Mouse (Mus musculus) forebrain, embryonic 15.5 days (tissue): ENCODE measurements around the gene Gpr6. TPM values are rescaled to one million over a fixed set of nuclear protein-coding genes. Genes with fewer than 3 reads are reported as not detected.

Experiments used
- ATAC-seq: fragments of 200-750 bp; cut with Nextera tagmentation; replicated peaks from 2 replicates; pipeline ENCODE4 v1.8.0; 2017; ENCODE audit warnings: mild to moderate bottlenecking, moderate TSS enrichment, moderate library complexity
- H3K27ac ChIP-seq: fragments of 300-500 bp; sonication (generic); replicated peaks from 2 replicates; pipeline ENCODE4 v1.5.1; 2015; ENCODE audit warnings: mild to moderate bottlenecking, inconsistent platforms
- H3K27me3 ChIP-seq: fragments of 300-500 bp; sonication (generic); 2 replicates; pipeline ENCODE4 v1.6.1; 2015; ENCODE audit warnings: inconsistent platforms
- H3K36me3 ChIP-seq: fragments of 300-500 bp; sonication (generic); 2 replicates; pipeline ENCODE4 v1.6.1; 2015; ENCODE audit warnings: mild to moderate bottlenecking, inconsistent platforms
- H3K4me1 ChIP-seq: fragments of 300-500 bp; sonication (generic); 2 replicates; pipeline ENCODE4 v1.6.1; 2015; ENCODE audit warnings: inconsistent platforms
- H3K4me2 ChIP-seq: fragments of 300-500 bp; sonication (generic); replicated peaks from 2 replicates; pipeline ENCODE4 v1.6.1; 2015; ENCODE audit warnings: mild to moderate bottlenecking, inconsistent platforms
- H3K4me3 ChIP-seq: fragments of 300-500 bp; sonication (generic); 2 replicates; pipeline ENCODE4 v1.5.1; 2015; ENCODE audit warnings: mild to moderate bottlenecking, inconsistent platforms
- H3K9ac ChIP-seq: fragments of 300-500 bp; sonication (generic); replicated peaks from 2 replicates; pipeline ENCODE4 v1.6.1; 2015; ENCODE audit warnings: mild to moderate bottlenecking, inconsistent platforms
- H3K9me3 ChIP-seq: fragments of 300-500 bp; sonication (generic); 2 replicates; pipeline ENCODE4 v1.6.1; 2016; ENCODE audit warnings: inconsistent platforms
- WGBS: fragments of 180-500 bp; shearing (Covaris S2); methylation state at CpG from one replicate; pipeline ENCODE4 v1.1.7; 2015; ENCODE audit warnings: mixed read lengths; 5-methylcytosine and 5-hydroxymethylcytosine counted together
- polyA plus RNA-seq: library from polyadenylated mRNA; unstranded; fragments of >200 nt; fragmentation: Nextera tagmentation; extraction: Ambion mirVana; gene quantifications from 2 replicates; pipeline ENCODE4 v1.2.1, GENCODE M21; 2015

The Gpr6 gene
- polyA plus RNA-seq = 1.5 and 2.4 TPM in 2 replicates

DNA sequence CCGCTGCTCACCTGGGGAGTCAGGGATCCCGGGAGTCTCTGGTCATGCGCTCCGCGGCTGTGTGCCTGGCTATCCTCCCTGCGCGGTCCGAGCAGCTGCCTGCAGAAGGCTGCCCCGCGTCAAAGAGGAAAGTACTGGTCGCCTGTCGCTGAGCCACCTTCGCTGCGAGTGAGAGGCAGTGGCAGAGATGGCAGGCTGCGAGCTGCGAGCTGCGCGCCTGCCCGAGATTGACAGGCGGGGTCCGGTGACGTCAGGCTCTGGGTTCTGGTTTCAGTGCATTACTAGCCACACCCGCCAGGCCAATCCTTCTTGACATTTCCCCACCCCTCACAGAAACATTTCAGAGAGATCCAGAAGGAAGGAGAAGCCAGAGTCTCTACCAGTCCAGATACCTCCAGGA, at the start of gene Gpr6:
Gpr6 (minus strand) TSS at position 170 of the 400 bp plus-strand sequence.
- no peaks in the 10 kb centered on the region for H3K36me3 ChIP-seq
- peak within 1 kb of the TSS; percentile 53 for H3K9ac ChIP-seq
- no peaks in the 10 kb centered on the region for H3K9me3 ChIP-seq
- ATAC-seq = peak; percentile 78
- H3K4me1 ChIP-seq = peaks cover 32% of the 10 kb centered on the region
- peak within 1 kb of the TSS; percentile 98 for H3K4me2 ChIP-seq
- no peak within 1 kb of the TSS for H3K27ac ChIP-seq
- H3K27me3 ChIP-seq = peaks cover 29% of the 10 kb centered on the region
- WGBS = 2% methylated on average over 23 of the region's 23 CpGs
- H3K4me3 ChIP-seq = peak within 1 kb of the TSS; percentile 58

DNA sequence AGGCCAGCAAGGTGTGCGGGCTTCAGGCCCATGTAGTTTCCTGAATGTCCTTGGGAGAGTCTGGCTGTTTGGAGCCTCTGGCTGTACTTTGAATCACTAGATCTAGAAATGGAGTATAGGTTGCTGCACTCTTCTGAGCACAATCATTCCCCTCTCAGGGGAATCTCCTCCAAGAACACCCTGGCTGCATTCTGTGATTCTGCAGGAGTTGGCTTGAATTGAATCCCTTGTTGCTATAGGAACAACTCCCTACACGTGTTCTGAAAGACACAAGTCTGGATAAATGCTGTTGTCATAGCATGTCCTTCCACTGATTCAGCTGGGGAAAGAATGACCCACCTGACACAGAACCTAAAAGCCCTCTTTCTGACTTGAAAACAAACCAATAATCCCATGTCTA, 28.0 kb upstream of the Gpr6 start:
- WGBS = 57% methylated on average over 2 of the region's 2 CpGs
- no peak overlapping the region for H3K27ac ChIP-seq

DNA sequence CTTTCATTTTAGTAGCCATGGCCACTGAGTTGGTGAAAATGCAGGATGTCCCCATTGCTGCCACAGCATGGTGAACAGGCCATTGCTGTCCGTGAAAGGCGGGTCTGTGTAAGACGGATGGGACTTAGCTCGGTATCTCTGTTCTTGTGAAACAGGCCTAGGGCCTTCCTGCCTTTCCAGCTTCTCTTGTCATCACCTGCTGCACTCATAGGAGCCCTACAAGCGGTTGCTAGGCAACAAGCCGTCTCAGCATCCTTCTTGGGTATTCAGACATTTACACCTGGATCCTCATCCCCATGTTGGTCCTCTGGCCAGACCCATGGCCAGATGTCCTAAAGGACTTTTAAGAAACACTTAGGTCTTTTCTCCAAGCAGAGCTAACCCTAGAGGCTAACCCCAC, 26.1 kb upstream of the Gpr6 start:
- WGBS = 82% methylated on average over 6 of the region's 6 CpGs
- H3K36me3 ChIP-seq = no peaks in the 10 kb centered on the region
- no peak for ATAC-seq
- H3K4me2 ChIP-seq = no peak overlapping the region
- H3K9ac ChIP-seq = no peak overlapping the region
- no peaks in the 10 kb centered on the region for H3K27me3 ChIP-seq
- H3K4me3 ChIP-seq = no peak overlapping the region
- H3K27ac ChIP-seq = no peak overlapping the region
- no peaks in the 10 kb centered on the region for H3K9me3 ChIP-seq
- 0 out of 2 replicates have a peak, but pooled peaks cover 3% of the 10 kb centered on the region for H3K4me1 ChIP-seq

More for the DNA sequence above, 28.0 kb upstream of the Gpr6 start:
- Histone ChIP-seq H3K9me3 (no peaks in the 10 kb centered on the region), H3K4me1 (0 out of 2 replicates have a peak, but pooled peaks cover 3% of the 10 kb centered on the region), H3K9ac (no peak overlapping the region), H3K27me3 (no peaks in the 10 kb centered on the region), H3K4me2 (no peak overlapping the region), H3K4me3 (no peak overlapping the region), H3K36me3 (no peaks in the 10 kb centered on the region)
- no peak for ATAC-seq

DNA sequence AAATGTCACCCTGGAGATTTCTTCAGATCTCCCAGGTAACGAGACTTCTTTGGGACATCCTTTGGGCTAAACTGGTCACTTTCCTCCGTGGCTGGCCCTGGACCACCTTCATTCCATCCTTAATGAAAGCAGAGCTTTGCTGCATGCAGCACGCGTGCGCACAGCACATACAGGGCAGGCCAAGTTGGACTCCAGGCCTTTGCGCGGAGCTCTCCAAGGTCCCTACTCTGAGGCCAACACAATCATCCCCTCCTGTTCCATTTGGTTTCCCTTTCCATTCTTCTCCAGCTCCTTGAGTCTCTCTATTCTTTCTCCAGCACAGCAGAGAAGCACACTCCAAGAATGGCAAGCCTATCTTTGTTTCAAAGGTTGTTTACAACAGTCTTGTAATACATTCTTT, 16.8 kb upstream of the Gpr6 start:
- H3K27me3 ChIP-seq = no peaks in the 10 kb centered on the region
- no peaks in the 10 kb centered on the region for H3K4me1 ChIP-seq
- H3K4me2 ChIP-seq = no peak overlapping the region
- H3K4me3 ChIP-seq = no peak overlapping the region
- 72% methylated on average over 7 of the region's 7 CpGs for WGBS
- H3K36me3 ChIP-seq = no peaks in the 10 kb centered on the region
- no peak overlapping the region for H3K27ac ChIP-seq
- H3K9ac ChIP-seq = no peak overlapping the region
- ATAC-seq = no peak
- H3K9me3 ChIP-seq = no peaks in the 10 kb centered on the region

DNA sequence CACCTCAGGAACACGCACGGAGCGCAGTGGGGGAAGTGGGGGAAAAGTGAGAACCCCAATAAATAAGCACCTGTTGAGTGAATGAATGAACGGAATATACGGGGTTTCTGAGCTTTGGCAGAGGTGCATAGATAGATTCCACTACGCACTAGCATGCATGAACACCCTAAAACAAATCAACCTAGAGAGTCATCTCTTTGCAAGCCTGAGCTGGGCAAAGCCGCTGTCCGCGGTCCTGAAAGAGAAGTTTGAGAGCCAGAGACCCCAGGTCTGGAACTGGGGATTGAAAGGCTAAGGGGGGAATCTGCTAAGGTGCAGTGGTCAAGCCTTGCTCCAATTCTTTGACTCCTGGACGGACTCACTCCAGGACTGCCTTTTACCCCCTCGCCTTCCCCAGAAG, 389 bp downstream of the Gpr6 start:
- no peaks in the 10 kb centered on the region for H3K9me3 ChIP-seq
- H3K4me2 ChIP-seq = peak overlapping the region; percentile 98
- H3K4me1 ChIP-seq = peaks cover 32% of the 10 kb centered on the region
- H3K27ac ChIP-seq = no peak overlapping the region
- no peak for ATAC-seq
- peak overlapping the region; percentile 53 for H3K9ac ChIP-seq
- peaks cover 29% of the 10 kb centered on the region for H3K27me3 ChIP-seq
- peak overlapping the region; percentile 58 for H3K4me3 ChIP-seq
- no peaks in the 10 kb centered on the region for H3K36me3 ChIP-seq
- whole genome bisulfite sequencing = under 1% methylated on average over 11 of the region's 11 CpGs

DNA sequence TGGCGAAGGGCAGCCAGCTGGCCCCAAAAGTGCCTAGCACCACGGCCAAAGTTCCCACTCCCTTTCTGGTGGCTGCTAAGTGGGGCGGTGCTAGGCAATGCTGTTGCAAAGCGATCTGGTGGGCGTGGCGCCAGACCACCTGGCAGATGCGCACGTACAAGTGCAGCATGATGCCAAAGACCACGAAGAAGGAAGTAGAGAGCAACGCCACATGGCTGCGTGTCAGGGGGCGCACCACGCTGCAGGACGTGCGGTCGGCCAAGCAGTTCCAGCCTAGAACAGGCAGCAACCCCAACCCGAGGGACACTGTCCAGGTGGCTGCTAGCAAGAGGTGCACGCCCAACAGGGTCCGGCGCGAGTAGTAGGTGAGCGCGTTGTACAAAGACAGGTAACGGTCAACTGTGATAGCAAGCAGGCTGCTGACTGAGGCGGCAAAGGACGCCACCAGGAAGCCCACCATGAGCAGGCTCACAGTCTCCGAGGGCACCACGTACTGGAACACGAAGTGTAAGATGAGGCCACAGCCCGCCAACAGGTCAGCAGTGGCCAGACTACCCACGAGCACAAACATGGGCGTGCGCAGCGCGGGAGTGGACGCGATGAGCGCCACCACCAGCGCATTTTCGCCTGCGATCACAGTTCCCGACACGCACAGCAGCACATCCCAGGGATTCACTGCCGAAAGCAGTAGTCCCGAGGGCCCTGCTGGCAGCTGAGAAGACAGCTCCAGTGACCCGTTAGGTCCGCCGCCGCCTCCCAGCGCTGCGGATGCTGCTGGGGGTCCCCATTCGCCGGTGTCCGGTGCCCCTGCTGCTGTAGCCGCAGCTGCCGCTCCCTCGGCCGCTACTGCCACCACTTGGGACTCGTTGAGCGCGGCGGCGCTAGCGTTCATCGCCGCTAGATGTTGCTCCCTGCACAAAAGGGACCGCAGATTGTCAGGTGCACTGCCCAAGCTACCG, 1.1 kb downstream of the Gpr6 start:
- H3K27me3 ChIP-seq = peaks cover 29% of the 10 kb centered on the region
- H3K4me3 ChIP-seq = peak overlapping the region; percentile 58
- H3K27ac ChIP-seq = no peak overlapping the region
- H3K4me1 ChIP-seq = peaks cover 32% of the 10 kb centered on the region
- peak overlapping the region; percentile 53 for H3K9ac ChIP-seq
- ATAC-seq = peak; percentile 47
- 2% methylated on average over 68 of the region's 68 CpGs for WGBS
- H3K4me2 ChIP-seq = peak overlapping the region; percentile 98
- H3K9me3 ChIP-seq = no peaks in the 10 kb centered on the region
- no peaks in the 10 kb centered on the region for H3K36me3 ChIP-seq

DNA sequence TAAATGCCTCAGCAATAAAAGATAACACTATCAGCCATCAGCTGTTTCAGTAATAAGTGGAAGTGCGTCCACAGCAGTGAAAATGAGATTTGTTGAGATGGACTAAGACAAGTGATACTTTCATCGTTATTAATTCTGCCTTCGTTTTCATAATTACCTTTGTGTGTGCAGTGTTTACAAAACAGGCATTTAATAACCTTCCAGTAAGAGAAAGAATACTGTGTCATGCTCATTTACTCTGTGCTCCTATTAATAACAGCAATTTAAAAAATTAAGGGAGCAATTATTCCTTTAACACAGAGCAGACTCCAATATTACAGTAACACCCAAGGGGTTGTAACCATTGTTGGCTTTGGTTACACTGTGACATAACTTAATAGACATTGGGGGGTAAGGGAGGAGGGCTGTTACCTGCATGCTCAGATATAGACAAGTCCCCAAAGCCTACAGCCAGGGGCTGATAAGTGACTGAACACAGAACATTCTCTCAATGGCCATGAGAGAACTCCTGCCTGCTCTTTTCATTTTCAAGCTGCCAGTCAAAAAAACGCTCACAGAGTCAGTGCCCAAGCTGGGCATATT, 11.7 kb downstream of the Gpr6 start:
- no peak for ATAC-seq
- H3K4me3 ChIP-seq = no peak overlapping the region
- H3K36me3 ChIP-seq = no peaks in the 10 kb centered on the region
- H3K27me3 ChIP-seq = no peaks in the 10 kb centered on the region
- H3K9ac ChIP-seq = no peak overlapping the region
- no peak overlapping the region for H3K4me2 ChIP-seq
- H3K27ac ChIP-seq = no peak overlapping the region
- 49% methylated on average over 4 of the region's 4 CpGs for WGBS
- H3K4me1 ChIP-seq = no peaks in the 10 kb centered on the region
- H3K9me3 ChIP-seq = no peaks in the 10 kb centered on the region

DNA sequence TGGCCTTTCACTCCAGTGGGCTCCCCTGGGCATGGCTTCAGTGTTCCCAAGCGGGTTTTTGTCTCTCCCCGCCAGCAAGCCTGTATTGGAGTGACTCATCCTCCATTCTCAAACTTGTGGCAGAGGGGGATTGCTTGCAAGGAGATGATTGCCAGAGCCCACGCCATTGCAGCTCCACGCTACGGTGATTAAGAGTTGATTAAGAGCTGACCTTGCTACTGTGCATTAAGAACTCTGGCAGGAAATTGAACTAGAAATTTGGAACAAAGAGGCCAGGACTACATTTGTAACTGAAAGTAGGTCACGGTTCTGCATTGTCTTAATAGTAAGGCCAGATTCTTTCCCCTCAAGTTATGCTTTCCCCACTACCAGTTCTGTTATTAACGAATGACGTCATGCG, 16.5 kb downstream of the Gpr6 start:
- ATAC-seq = no peak

DNA sequence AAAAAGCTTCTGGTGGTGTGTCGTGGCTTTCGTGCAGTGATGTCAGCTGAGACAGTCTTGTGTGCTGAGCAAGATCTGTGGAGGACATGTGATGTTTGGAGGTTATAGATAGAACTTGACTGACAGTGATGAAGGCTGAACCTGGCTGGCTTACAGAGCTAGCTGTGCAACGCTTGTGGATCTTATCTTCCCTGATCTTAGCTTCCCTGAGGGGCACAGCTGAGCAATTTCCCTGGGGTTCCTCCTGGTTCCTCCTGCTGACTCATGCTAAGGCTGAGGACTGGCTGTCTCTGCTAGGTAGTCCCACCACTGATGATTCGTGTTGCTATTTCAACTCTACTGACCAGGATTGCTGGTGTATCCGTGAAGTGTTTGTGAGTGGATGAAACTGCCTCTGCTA, 18.1 kb downstream of the Gpr6 start:
- 85% methylated on average over 5 of the region's 5 CpGs for WGBS
- Histone ChIP-seq H3K27me3 (no peaks in the 10 kb centered on the region), H3K36me3 (no peaks in the 10 kb centered on the region), H3K9me3 (no peaks in the 10 kb centered on the region), H3K27ac (no peak overlapping the region), H3K4me2 (no peak overlapping the region), H3K4me1 (no peaks in the 10 kb centered on the region), H3K9ac (no peak overlapping the region), H3K4me3 (no peak overlapping the region)
- no peak for ATAC-seq

More for the DNA sequence above, 16.5 kb downstream of the Gpr6 start:
- H3K9ac ChIP-seq = no peak overlapping the region
- 63% methylated on average over 9 of the region's 9 CpGs for WGBS
- no peak overlapping the region for H3K27ac ChIP-seq
- no peak overlapping the region for H3K4me3 ChIP-seq
- no peaks in the 10 kb centered on the region for H3K4me1 ChIP-seq
- H3K4me2 ChIP-seq = no peak overlapping the region
- no peaks in the 10 kb centered on the region for H3K36me3 ChIP-seq
- H3K9me3 ChIP-seq = no peaks in the 10 kb centered on the region
- H3K27me3 ChIP-seq = no peaks in the 10 kb centered on the region

DNA sequence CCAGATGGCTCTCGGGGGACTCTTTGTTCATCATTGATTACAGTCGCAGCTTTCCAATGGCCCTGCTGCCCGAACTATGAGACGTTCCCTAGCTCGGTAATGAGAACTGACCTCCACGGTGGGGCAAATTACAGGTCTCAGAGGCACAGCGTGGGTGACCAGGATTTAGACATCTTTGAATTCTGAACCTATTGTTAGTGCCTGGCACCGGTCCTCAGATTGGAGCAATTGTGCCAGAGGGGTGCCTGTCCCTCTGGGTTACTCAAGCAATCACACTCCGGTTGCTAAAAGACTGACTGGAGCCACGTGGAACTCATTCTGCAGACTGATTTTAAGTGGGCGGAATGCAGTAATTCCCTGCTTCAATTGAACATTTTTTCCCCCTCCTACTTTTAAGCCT, 29.8 kb downstream of the Gpr6 start:
- H3K36me3 ChIP-seq = no peaks in the 10 kb centered on the region
- peaks cover 23% of the 10 kb centered on the region for H3K4me1 ChIP-seq
- 0 out of 2 replicates have a peak overlapping the region, but pooled peaks have one; percentile 17 for H3K27ac ChIP-seq
- no peak for ATAC-seq
- no peaks in the 10 kb centered on the region for H3K27me3 ChIP-seq
- no peak overlapping the region for H3K9ac ChIP-seq
- no peaks in the 10 kb centered on the region for H3K9me3 ChIP-seq
- WGBS = 23% methylated on average over 11 of the region's 11 CpGs
- H3K4me3 ChIP-seq = no peak overlapping the region
- H3K4me2 ChIP-seq = 0 out of 2 replicates have a peak overlapping the region, but pooled peaks have one; percentile 16

DNA sequence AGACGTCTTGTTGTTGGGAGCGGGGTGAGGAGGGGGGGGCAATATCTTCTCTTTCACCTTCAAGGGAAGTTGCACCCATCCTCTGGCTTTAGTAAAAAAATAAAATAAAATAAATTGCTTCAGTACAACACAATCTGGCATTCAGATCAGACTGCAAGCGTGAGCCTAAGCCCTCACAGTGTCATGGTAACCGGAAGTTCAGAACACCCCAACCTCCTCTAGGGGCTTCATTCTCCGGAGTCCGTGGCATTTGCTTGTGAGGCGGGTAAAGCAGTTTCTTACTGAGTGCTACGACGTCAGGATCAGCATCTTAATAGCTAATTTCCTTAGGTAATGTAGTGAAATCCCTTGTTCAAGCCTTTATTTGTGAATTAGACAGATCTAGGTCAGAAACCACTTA, 30.6 kb downstream of the Gpr6 start:
- Histone ChIP-seq H3K27ac (no peak overlapping the region), H3K36me3 (no peaks in the 10 kb centered on the region), H3K27me3 (no peaks in the 10 kb centered on the region), H3K9ac (no peak overlapping the region), H3K9me3 (no peaks in the 10 kb centered on the region), H3K4me3 (no peak overlapping the region), H3K4me1 (peaks cover 24% of the 10 kb centered on the region), H3K4me2 (no peak overlapping the region)
- 57% methylated on average over 9 of the region's 9 CpGs for WGBS
- no peak for ATAC-seq

DNA sequence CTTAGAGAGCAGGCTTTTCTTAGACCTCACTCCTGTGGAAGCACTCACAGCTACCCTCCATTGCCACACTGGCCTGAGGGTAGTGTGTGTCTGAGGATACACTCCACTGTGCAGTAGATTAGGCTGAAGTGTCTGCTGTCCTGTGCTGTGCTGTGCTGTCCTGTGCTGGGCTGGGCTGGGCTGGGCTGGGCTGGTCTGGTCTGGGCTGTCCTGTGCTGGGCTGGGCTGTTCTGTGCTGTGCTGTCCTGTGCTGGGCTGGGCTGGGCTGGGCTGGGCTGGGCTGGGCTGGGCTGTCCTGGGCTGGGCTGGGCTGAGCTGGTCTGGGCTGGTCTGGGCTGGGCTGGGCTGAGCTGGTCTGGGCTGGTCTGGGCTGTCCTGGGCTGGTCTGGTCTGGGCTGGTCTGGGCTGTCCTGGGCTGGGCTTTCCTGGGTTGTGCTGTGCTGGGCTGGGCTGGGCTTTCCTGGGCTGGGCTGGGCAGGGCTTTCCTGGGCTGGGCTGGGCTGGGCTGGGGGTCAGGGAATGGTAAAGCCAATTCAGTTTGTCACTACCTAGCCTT, 31.5 kb downstream of the Gpr6 start:
- H3K4me1 ChIP-seq = peaks cover 24% of the 10 kb centered on the region
- H3K36me3 ChIP-seq = no peaks in the 10 kb centered on the region
- no peak; the same call in 1 of the 2 replicates for ATAC-seq

More for the DNA sequence above, 31.5 kb downstream of the Gpr6 start:
- Histone ChIP-seq H3K27me3 (no peaks in the 10 kb centered on the region), H3K27ac (no peak overlapping the region), H3K4me2 (no peak overlapping the region), H3K9me3 (no peaks in the 10 kb centered on the region), H3K9ac (no peak overlapping the region), H3K4me3 (no peak overlapping the region)
